Mouse (Mus musculus) layer of hippocampus, adult 8-10 months (tissue): Measurements from ENCODE around the gene Far2. TPM values are rescaled to one million over a fixed set of nuclear protein-coding genes. Genes with fewer than 3 reads are reported as not detected.

Experiments
- DNase-seq, 2 experiments: peaks; one replicate each; pipeline ENCODE4 v3.0.0; 2022; ENCODE audit warnings: low spot score in 2 of 2
- total RNA-seq, 4 experiments: library from RNA; stranded (reverse); gene quantifications; 2 replicates each; pipeline ENCODE4 v1.2.4; 2022

The Far2 gene
- total RNA-seq, 4 experiments from 2014 or later, result 14.8 to 16.8 (median 16.5) TPM

DNA sequence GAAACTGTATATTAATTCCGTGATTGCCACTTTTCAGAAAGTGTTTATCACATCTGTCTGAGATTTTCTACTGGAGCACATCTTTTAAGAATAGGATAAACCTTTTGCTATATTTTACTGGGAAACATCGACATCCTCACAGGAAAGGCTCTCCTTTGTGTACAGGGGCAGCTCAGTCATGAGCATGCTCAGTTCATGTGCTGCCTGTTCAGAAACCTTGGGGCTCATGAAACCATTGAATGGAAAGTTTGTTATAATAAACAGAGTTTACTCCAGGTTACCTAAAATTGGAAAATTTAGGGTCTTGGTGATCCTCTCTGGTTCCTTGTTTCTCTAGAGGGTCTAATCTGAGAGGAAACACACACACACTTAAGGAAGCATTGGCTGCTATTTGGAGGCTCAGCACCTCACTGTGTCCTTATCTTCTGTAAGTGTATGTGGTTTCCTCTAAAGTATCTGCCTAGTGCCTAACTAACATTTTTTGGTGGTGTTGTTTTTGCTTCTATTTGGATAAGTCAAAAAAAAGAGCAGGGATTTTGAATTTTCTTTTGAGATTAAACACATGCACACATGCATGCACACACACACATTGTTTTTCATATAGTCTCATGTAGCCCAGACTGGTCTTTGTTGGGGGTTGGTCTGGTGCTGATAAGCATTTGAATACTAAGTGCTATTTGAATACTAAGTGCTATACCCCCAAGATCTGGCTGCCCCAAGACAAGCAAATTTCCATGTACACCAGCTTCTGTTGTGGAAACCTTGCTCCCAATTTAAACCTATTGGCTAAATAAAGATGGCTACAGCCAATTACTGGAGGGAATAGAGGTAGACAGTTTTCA is 171.4 kb downstream of the Far2 start:
- no peak for DNase-seq

DNA sequence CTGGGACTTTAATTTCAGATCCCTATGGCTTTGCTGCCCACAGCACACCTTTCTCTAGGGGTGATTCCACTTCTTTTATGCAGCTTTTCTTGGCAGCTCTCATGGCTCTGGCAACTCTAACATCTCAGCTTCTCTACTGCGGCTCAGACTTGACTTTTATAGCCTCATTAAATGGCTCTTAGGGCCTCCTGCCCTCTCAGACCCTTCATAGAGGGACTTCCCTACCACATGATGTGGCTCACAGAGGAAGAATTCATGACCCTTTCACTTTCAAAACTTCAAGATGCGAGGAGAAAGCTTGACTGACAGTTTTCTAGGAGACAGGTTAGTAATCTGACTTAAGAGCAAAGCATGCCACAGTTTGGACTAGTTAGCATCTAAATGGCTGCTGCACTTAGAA is 175.6 kb downstream of the Far2 start:
- DNase-seq, result no peak

DNA sequence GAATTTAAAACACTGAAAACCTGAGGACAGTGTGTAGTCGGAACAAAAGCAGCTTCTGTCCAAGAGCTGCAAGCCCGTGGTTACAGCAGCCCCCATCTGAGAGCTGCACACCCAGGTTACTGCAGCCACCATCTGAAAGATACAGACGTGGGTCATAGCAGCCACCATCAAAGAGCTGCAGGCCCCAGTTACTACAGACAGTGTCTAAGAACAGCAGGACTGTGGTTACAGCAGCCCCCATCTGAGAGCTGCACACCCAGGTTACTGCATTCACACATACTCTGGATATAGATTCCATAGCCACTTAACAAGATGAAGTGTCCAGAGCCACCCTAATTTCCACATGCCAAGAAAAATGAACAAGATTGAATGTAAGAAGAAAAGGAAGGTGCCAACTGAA is 180.5 kb downstream of the Far2 start:
- no peak for DNase-seq

Other genes starting within 250 kb of the Far2 start
- 10 to 100 TPM; 56.9 to 81.3 (median 72.5) TPM for gene Ergic2, start 165.1 kb downstream of the Far2 start, total RNA-seq